Mouse (Mus musculus) neural tube, embryonic 11.5 days (tissue): ENCODE results near the gene Hoxa5. TPM values are rescaled to one million over a fixed set of nuclear protein-coding genes. Genes with fewer than 3 reads are reported as not detected.

Source experiments
- ATAC-seq: fragments of 200-750 bp; cut with Nextera tagmentation; 2 replicates; pipeline ENCODE4 v1.8.0; 2017; ENCODE audit warnings: moderate number of reproducible peaks, mild to moderate bottlenecking, moderate TSS enrichment, moderate library complexity; ENCODE audit not compliant: insufficient read depth, low FRiP score, low TSS enrichment
- DNase-seq: peaks from one replicate; pipeline ENCODE4 v3.0.0-alpha.2; 2015; ENCODE audit warnings: low spot score
- H3K27ac ChIP-seq: fragments of 300-500 bp; sonication (generic); 2 replicates; pipeline ENCODE4 v1.5.1; 2014; ENCODE audit warnings: low read depth, mild to moderate bottlenecking, low read length
- H3K27me3 ChIP-seq: fragments of 300-500 bp; sonication (generic); 2 replicates; pipeline ENCODE4 v1.6.1; 2014; ENCODE audit warnings: mild to moderate bottlenecking, low read length, mixed read lengths; ENCODE audit not compliant: control insufficient read depth, insufficient read depth
- H3K36me3 ChIP-seq: fragments of 300-500 bp; sonication (generic); 2 replicates; pipeline ENCODE4 v1.6.1; 2014; ENCODE audit warnings: mild to moderate bottlenecking, low read length, moderate library complexity, mixed read lengths; ENCODE audit not compliant: control insufficient read depth, insufficient read depth
- H3K4me1 ChIP-seq: fragments of 300-500 bp; sonication (generic); 2 replicates; pipeline ENCODE4 v1.6.1; 2014; ENCODE audit warnings: low read length, mixed read lengths; ENCODE audit not compliant: control insufficient read depth, insufficient read depth
- H3K4me2 ChIP-seq: fragments of 300-500 bp; sonication (generic); 2 replicates; pipeline ENCODE4 v1.6.1; 2014; ENCODE audit warnings: low read depth, mild to moderate bottlenecking, moderate library complexity
- H3K4me3 ChIP-seq: fragments of 300-500 bp; sonication (generic); 2 replicates; pipeline ENCODE4 v1.5.1; 2014; ENCODE audit warnings: low read depth, low read length
- H3K9ac ChIP-seq: fragments of 300-500 bp; sonication (generic); 2 replicates; pipeline ENCODE4 v1.6.1; 2014; ENCODE audit warnings: mild to moderate bottlenecking, low read length
- H3K9me3 ChIP-seq: fragments of 300-500 bp; sonication (generic); 2 replicates; pipeline ENCODE4 v1.6.1; 2016; ENCODE audit warnings: low read length; ENCODE audit not compliant: control insufficient read depth
- WGBS: fragments of 180-500 bp; shearing (Covaris S2); extraction: QIAGEN DNeasy Blood & Tissue Kit; methylation state at CpG from one replicate; pipeline ENCODE4 v1.1.7; 2014; 5-methylcytosine and 5-hydroxymethylcytosine counted together
- polyA plus RNA-seq: library from polyadenylated mRNA; unstranded; fragments of >200 nt; fragmentation: Nextera tagmentation; extraction: Ambion mirVana; gene quantifications from 2 replicates; pipeline ENCODE4 v1.2.1, GENCODE M21; 2014

Hoxa5 gene
- polyA plus RNA-seq, 1 experiment from 2014 or later, result 53.4 TPM

- H3K4me3 ChIP-seq, result peak overlapping the region; percentile 85
- peak; percentile 21 for ATAC-seq
- WGBS, result under 1% methylated on average over 35 of the region's 55 CpGs
- peaks cover 64% of the 10 kb centered on the region for H3K4me1 ChIP-seq
- peak; percentile 97 for DNase-seq
- no peaks in the 10 kb centered on the region for H3K27me3 ChIP-seq
- H3K4me2 ChIP-seq, result peak overlapping the region; percentile 99
- H3K27ac ChIP-seq, result peak overlapping the region; percentile 100
- peak overlapping the region; percentile 89 for H3K9ac ChIP-seq
- H3K9me3 ChIP-seq, result no peaks in the 10 kb centered on the region
- peaks cover 2% of the 10 kb centered on the region; the same call in 1 of the 2 replicates for H3K36me3 ChIP-seq
Observed at GRCm38 (mm10) chr6:52191860-52192550, 12.4 kb downstream of the Hoxa5 start.

GRCm38 (mm10) chr6:52190906-52191810 lies 13.2 kb downstream of the Hoxa5 start, which contains the start of gene Hoxa4:
TSS of gene Hoxa4 (minus strand) at chr6:52191753.
- ATAC-seq (peak; percentile 75), DNase-seq (peak; percentile 82)
- Histone ChIP-seq H3K27ac (peak within 1 kb of the TSS; percentile 100), H3K9ac (peak within 1 kb of the TSS; percentile 97), H3K4me1 (peaks cover 63% of the 10 kb centered on the region), H3K36me3 (peaks cover 2% of the 10 kb centered on the region; the same call in 1 of the 2 replicates), H3K9me3 (no peaks in the 10 kb centered on the region), H3K4me2 (peak within 1 kb of the TSS; percentile 99), H3K27me3 (no peaks in the 10 kb centered on the region), H3K4me3 (peak within 1 kb of the TSS; percentile 85)
- WGBS, result under 1% methylated on average over 58 of the region's 102 CpGs

- peak; percentile 61 for DNase-seq
Observed at GRCm38 (mm10) chr6:52190410-52190809, 14.0 kb downstream of the Hoxa5 start.

GRCm38 (mm10) chr6:52189909-52190308 lies 14.5 kb downstream of the Hoxa5 start:
- Histone ChIP-seq H3K9ac (peak overlapping the region; percentile 97), H3K9me3 (no peaks in the 10 kb centered on the region), H3K27ac (peak overlapping the region; percentile 100), H3K27me3 (no peaks in the 10 kb centered on the region), H3K4me2 (peak overlapping the region; percentile 92), H3K4me1 (peaks cover 63% of the 10 kb centered on the region), H3K36me3 (peaks cover 2% of the 10 kb centered on the region; the same call in 1 of the 2 replicates), H3K4me3 (peak overlapping the region; percentile 85)
- 10% methylated on average over 8 of the region's 8 CpGs for WGBS
- no peak for ATAC-seq
- peak; percentile 41 for DNase-seq

More at GRCm38 (mm10) chr6:52190410-52190809, 14.0 kb downstream of the Hoxa5 start:
- Histone ChIP-seq H3K36me3 (peaks cover 2% of the 10 kb centered on the region; the same call in 1 of the 2 replicates), H3K4me2 (peak overlapping the region; percentile 92), H3K9me3 (no peaks in the 10 kb centered on the region), H3K9ac (peak overlapping the region; percentile 97), H3K27ac (peak overlapping the region; percentile 100), H3K4me3 (peak overlapping the region; percentile 85), H3K27me3 (no peaks in the 10 kb centered on the region), H3K4me1 (peaks cover 62% of the 10 kb centered on the region)
- ATAC-seq, result no peak
- under 1% methylated on average over 23 of the region's 23 CpGs for WGBS

- DNase-seq, result peak; percentile 47
- peak overlapping the region; percentile 85 for H3K4me3 ChIP-seq
Observed at GRCm38 (mm10) chr6:52189172-52189591, 15.2 kb downstream of the Hoxa5 start.

GRCm38 (mm10) chr6:52186500-52186899 lies 17.9 kb downstream of the Hoxa5 start:
- DNase-seq, result peak; percentile 25
- peak overlapping the region; percentile 100 for H3K27ac ChIP-seq
- peak overlapping the region; percentile 37; the same call in 1 of the 2 replicates for H3K9ac ChIP-seq
- H3K4me2 ChIP-seq, result peak overlapping the region; percentile 92; the same call in 1 of the 2 replicates
- H3K9me3 ChIP-seq, result no peaks in the 10 kb centered on the region
- 30% methylated on average over 1 of the region's 1 CpGs for WGBS
- H3K27me3 ChIP-seq, result no peaks in the 10 kb centered on the region
- no peak for ATAC-seq
- H3K4me3 ChIP-seq, result no peak overlapping the region
- H3K4me1 ChIP-seq, result peaks cover 85% of the 10 kb centered on the region
- H3K36me3 ChIP-seq, result peaks cover 2% of the 10 kb centered on the region; the same call in 1 of the 2 replicates

More at GRCm38 (mm10) chr6:52189172-52189591, 15.2 kb downstream of the Hoxa5 start:
- H3K27me3 ChIP-seq, result no peaks in the 10 kb centered on the region
- H3K9ac ChIP-seq, result peak overlapping the region; percentile 97
- no peaks in the 10 kb centered on the region for H3K9me3 ChIP-seq
- H3K4me2 ChIP-seq, result peak overlapping the region; percentile 92
- peaks cover 71% of the 10 kb centered on the region for H3K4me1 ChIP-seq
- H3K36me3 ChIP-seq, result peaks cover 2% of the 10 kb centered on the region; the same call in 1 of the 2 replicates
- 14% methylated on average over 5 of the region's 5 CpGs for WGBS
- ATAC-seq, result no peak
- peak overlapping the region; percentile 100 for H3K27ac ChIP-seq

- DNase-seq (no peak), ATAC-seq (no peak)
- Histone ChIP-seq H3K27ac (peak overlapping the region; percentile 92; the same call in 1 of the 2 replicates), H3K4me2 (peak overlapping the region; percentile 78), H3K4me3 (peak overlapping the region; percentile 17; the same call in 1 of the 2 replicates), H3K9me3 (no peaks in the 10 kb centered on the region), H3K27me3 (no peaks in the 10 kb centered on the region), H3K4me1 (peaks cover 91% of the 10 kb centered on the region), H3K9ac (peak overlapping the region; percentile 2; the same call in 1 of the 2 replicates), H3K36me3 (peaks cover 2% of the 10 kb centered on the region; the same call in 1 of the 2 replicates)
- 17% methylated on average over 3 of the region's 3 CpGs for WGBS
Observed at GRCm38 (mm10) chr6:52185834-52186233, 18.6 kb downstream of the Hoxa5 start.

- ATAC-seq (no peak), DNase-seq (peak; percentile 80)
- H3K4me1 ChIP-seq, result peaks cover 95% of the 10 kb centered on the region
- H3K27me3 ChIP-seq, result no peaks in the 10 kb centered on the region
- H3K4me2 ChIP-seq, result peak overlapping the region; percentile 78
- peak overlapping the region; percentile 92 for H3K27ac ChIP-seq
- peaks cover 2% of the 10 kb centered on the region; the same call in 1 of the 2 replicates for H3K36me3 ChIP-seq
- under 1% methylated on average over 19 of the region's 19 CpGs for WGBS
- no peaks in the 10 kb centered on the region for H3K9me3 ChIP-seq
- peak overlapping the region; percentile 30 for H3K9ac ChIP-seq
- peak overlapping the region; percentile 17 for H3K4me3 ChIP-seq
Observed at GRCm38 (mm10) chr6:52185222-52185621, 19.2 kb downstream of the Hoxa5 start.
